Mouse (Mus musculus): ENCODE data around the gene Gpr156. TPM values are rescaled to one million over a fixed set of nuclear protein-coding genes. Genes with fewer than 3 reads are reported as not detected.

Gpr156 gene
- total and polyA plus RNA-seq, 3 experiments: 0.08 to 0.09 TPM; not detected in 1

- dilution Hi-C loops (cut with MboI; ENCODE audit: extremely low pct_ligation_motif_present, extremely low pct_unique_long_range_greater_than_20kb, low sequenced_read_pairs) (no loop called here), in situ Hi-C loops (cut with MboI; ENCODE audit: low pct_ligation_motif_present, low pct_unique_long_range_greater_than_20kb, low sequenced_read_pairs) (no loop called here)
- no peaks in the 10 kb centered on the region for H3K27me3 ChIP-seq (replicated peaks)
- H3K27ac ChIP-seq (ENCODE audit: insufficient read depth, low read depth): no peak overlapping the region
- DNase-seq (ENCODE audit: extremely low read depth): peak; percentile 23
- H3K36me3 ChIP-seq (replicated peaks in 1 of 2; ENCODE audit: control insufficient read depth in 1 of 2, insufficient read depth in 1 of 2, low read length in 1 of 2): no peaks in the 10 kb centered on the region
- no peak overlapping the region for H3K9ac ChIP-seq (ENCODE audit: insufficient read depth, low read depth)
- H3K9me3 ChIP-seq (replicated peaks; ENCODE audit: low read length): no peaks in the 10 kb centered on the region
- H3K4me1 ChIP-seq (ENCODE audit: control insufficient read depth in 1 of 2, insufficient read depth in 2 of 2): peaks cover 0 to 3% of the 10 kb centered on the region in 2 experiments; a peak in 2 of 4 replicates
- H3K4me2 ChIP-seq (ENCODE audit: insufficient read depth, low read depth, poor library complexity, severe bottlenecking): no peak overlapping the region
- H3K4me3 ChIP-seq (replicated peaks in 1 of 3; ENCODE audit: low read depth in 2 of 3, low read length in 2 of 3, poor library complexity in 1 of 3): no peak overlapping the region
- no peaks in the 10 kb centered on the region for H3K79me2 ChIP-seq (replicated peaks; ENCODE audit: control insufficient read depth, extremely low read depth, insufficient read depth, poor library complexity, severe bottlenecking)
- no peak for TF ChIP-seq RCOR1 (conservative IDR thresholded peaks at IDR 0.05; ENCODE audit: low read depth, low read length)
- peak; percentile 17 to 51; a peak in 2 of 4 replicates for TF ChIP-seq CTCF (conservative IDR thresholded peaks at IDR 0.05 in 1 of 2, IDR thresholded peaks at IDR 0.05 in 1 of 2; ENCODE audit: low read depth in 2 of 2, low read length in 2 of 2)
- TF ChIP-seq ZKSCAN1 (IDR thresholded peaks at IDR 0.05; ENCODE audit: borderline replicate concordance, low read depth, low read length): no peak
- no peak for TF ChIP-seq HCFC1 (IDR thresholded peaks at IDR 0.05; ENCODE audit: low read depth, low read length)
- TF ChIP-seq MYC (IDR thresholded peaks at IDR 0.05; ENCODE audit: low read depth, low read length): no peak
- no peak for TF ChIP-seq NELFE (IDR thresholded peaks at IDR 0.05; ENCODE audit: low read depth, low read length)
- peak; percentile 17 for TF ChIP-seq RAD21 (IDR thresholded peaks at IDR 0.05; ENCODE audit: low read depth, low read length)
- TF ChIP-seq BHLHE40 (IDR thresholded peaks at IDR 0.05; ENCODE audit: low read depth, low read length): no peak
- TF ChIP-seq ZNF384 (IDR thresholded peaks at IDR 0.05; ENCODE audit: low read depth, low read length): no peak
- TF ChIP-seq SMC3 (IDR thresholded peaks at IDR 0.05; ENCODE audit: low read depth, low read length): peak; percentile 34; the same call in 1 of the 2 replicates
- no peak for TF ChIP-seq ZMIZ1 (IDR thresholded peaks at IDR 0.05; ENCODE audit: low read depth, low read length)
- no peak for TF ChIP-seq ETS1 (conservative IDR thresholded peaks at IDR 0.05; ENCODE audit: low read depth, low read length)
- no peak for TF ChIP-seq SIN3A (IDR thresholded peaks at IDR 0.05; ENCODE audit: low read length)
- no peak for TF ChIP-seq POLR2AphosphoS2 (IDR thresholded peaks at IDR 0.05; ENCODE audit: low read depth, low read length)
- TF ChIP-seq ELF1 (IDR thresholded peaks at IDR 0.05; ENCODE audit: low read depth, low read length): no peak
Observed at GRCm38 (mm10) chr16:37967415-37967814, 51.1 kb downstream of the Gpr156 start.

- TF ChIP-seq USF1 (IDR thresholded peaks at IDR 0.05; ENCODE audit: low read depth, low read length) (no peak), PAX5 (IDR thresholded peaks at IDR 0.05; ENCODE audit: low read length) (no peak), BHLHE40 (IDR thresholded peaks at IDR 0.05; ENCODE audit: low read depth, low read length) (no peak), GABPA (IDR thresholded peaks at IDR 0.05; ENCODE audit: insufficient replicate concordance, low read depth, low read length) (no peak), NELFE (IDR thresholded peaks at IDR 0.05; ENCODE audit: low read depth, low read length) (no peak), ZNF384 (IDR thresholded peaks at IDR 0.05; ENCODE audit: low read depth, low read length) (no peak), POLR2AphosphoS2 (IDR thresholded peaks at IDR 0.05; ENCODE audit: low read depth, low read length) (no peak), CHD1 (IDR thresholded peaks at IDR 0.05; ENCODE audit: low read depth, low read length) (no peak), POLR2A (IDR thresholded peaks at IDR 0.05; ENCODE audit: low read depth, low read length) (no peak), MAFK (IDR thresholded peaks at IDR 0.05; ENCODE audit: insufficient replicate concordance, low read length) (no peak), TBP (conservative IDR thresholded peaks at IDR 0.05; ENCODE audit: low read depth, low read length) (no peak), MYC (IDR thresholded peaks at IDR 0.05; ENCODE audit: low read depth, low read length) (no peak)
- in situ Hi-C loops (cut with MboI; ENCODE audit: low pct_ligation_motif_present, low pct_unique_long_range_greater_than_20kb, low sequenced_read_pairs) (no loop called here), dilution Hi-C loops (cut with MboI; ENCODE audit: extremely low pct_ligation_motif_present, extremely low pct_unique_long_range_greater_than_20kb, low sequenced_read_pairs) (no loop called here)
- DNase-seq (ENCODE audit: extremely low read depth): no peak
- no peaks in the 10 kb centered on the region for H3K36me3 ChIP-seq (replicated peaks in 1 of 2; ENCODE audit: control insufficient read depth in 1 of 2, insufficient read depth in 1 of 2, low read length in 1 of 2)
- H3K9ac ChIP-seq (ENCODE audit: insufficient read depth, low read depth): no peak overlapping the region
- no peak overlapping the region for H3K4me2 ChIP-seq (ENCODE audit: insufficient read depth, low read depth, poor library complexity, severe bottlenecking)
- no peak overlapping the region for H3K4me3 ChIP-seq (replicated peaks in 1 of 3; ENCODE audit: low read depth in 2 of 3, low read length in 2 of 3, poor library complexity in 1 of 3)
- no peaks in the 10 kb centered on the region for H3K27me3 ChIP-seq (replicated peaks)
- no peaks in the 10 kb centered on the region for H3K79me2 ChIP-seq (replicated peaks; ENCODE audit: control insufficient read depth, extremely low read depth, insufficient read depth, poor library complexity, severe bottlenecking)
- peaks cover 0 to 11% of the 10 kb centered on the region in 2 experiments; a peak in 2 of 4 replicates for H3K4me1 ChIP-seq (ENCODE audit: control insufficient read depth in 1 of 2, insufficient read depth in 2 of 2)
- H3K9me3 ChIP-seq (replicated peaks; ENCODE audit: low read length): no peaks in the 10 kb centered on the region
- no peak overlapping the region for H3K27ac ChIP-seq (ENCODE audit: insufficient read depth, low read depth)
Observed at GRCm38 (mm10) chr16:37971522-37971921, 55.2 kb downstream of the Gpr156 start.

All from CH12.LX (cell line).